Mouse (Mus musculus): Measurements from ENCODE around the gene Txn2. TPM values are rescaled to one million over a fixed set of nuclear protein-coding genes. Genes with fewer than 3 reads are reported as not detected.

Txn2 gene
- total and polyA plus RNA-seq, 3 experiments, result 260 to 403 (median 299) TPM

DNA sequence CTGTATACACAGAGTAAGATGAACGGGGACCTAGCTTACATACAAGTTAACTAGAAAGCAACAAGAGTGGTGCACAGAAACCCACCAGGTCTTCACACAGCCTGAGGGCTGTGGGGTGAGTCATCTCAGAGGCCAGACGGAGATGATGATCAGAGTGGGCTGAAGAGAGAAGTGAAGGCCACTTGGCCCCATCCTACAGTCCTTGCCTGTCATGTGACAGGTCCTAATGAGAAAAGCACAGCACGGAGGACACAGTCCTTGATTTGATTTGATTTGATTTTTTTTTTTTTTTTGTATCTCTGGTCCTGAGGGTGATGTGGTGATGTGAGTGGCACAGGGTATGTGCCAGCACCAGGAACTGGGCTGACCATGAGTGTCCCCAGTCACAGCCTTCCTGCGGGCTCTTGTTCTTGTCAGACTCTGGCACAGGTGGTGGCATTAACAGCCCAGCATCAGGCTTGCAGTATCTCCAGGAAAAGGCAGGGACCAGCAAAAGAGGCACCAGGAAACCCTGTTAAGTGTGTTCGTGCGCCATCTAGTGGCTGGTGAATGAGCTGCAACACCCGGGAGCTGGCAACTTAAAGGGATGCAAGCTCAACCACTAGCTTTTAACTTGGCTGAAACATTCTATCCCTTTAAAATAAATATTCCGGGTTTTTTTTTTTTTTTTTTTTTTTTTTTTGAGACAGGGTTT lies 11.8 kb downstream of the Txn2 start:
- no peak overlapping the region for H3K27ac ChIP-seq
- H3K4me1 ChIP-seq (ENCODE audit: control insufficient read depth, insufficient read depth, low read length), result peaks cover 12% of the 10 kb centered on the region
- no peak for TF ChIP-seq POLR2A (IDR thresholded peaks at IDR 0.05; ENCODE audit: insufficient read depth, low read depth, low read length)
- peak; percentile 83; the same call in 1 of the 2 replicates for TF ChIP-seq EP300 (IDR thresholded peaks at IDR 0.05; ENCODE audit: insufficient read depth, low read depth, low read length)
- TF ChIP-seq CTCF (IDR thresholded peaks at IDR 0.05), result peak; percentile 88
- 27% methylated on average over 8 of the region's 8 CpGs for WGBS
- intact Hi-C loops (cut with DNase I), result loop anchor here (1.0 to 5.0 kb wide), 4 partner anchors 120 to 155 kb away; no protein-coding TSS in a partner anchor
- no peaks in the 10 kb centered on the region for H3K27me3 ChIP-seq (ENCODE audit: control insufficient read depth, insufficient read depth, low read length)
- peak; percentile 87 to 91 for DNase-seq
- H3K9ac ChIP-seq (ENCODE audit: low read depth, low read length), result no peak overlapping the region
- peaks cover 2% of the 10 kb centered on the region; the same call in 1 of the 2 replicates for H3K36me3 ChIP-seq (ENCODE audit: control insufficient read depth, insufficient read depth, low read length)
- no peaks in the 10 kb centered on the region for H3K79me2 ChIP-seq (replicated peaks; ENCODE audit: control insufficient read depth, insufficient read depth, low read length)
- no peak overlapping the region for H3K4me3 ChIP-seq

DNA sequence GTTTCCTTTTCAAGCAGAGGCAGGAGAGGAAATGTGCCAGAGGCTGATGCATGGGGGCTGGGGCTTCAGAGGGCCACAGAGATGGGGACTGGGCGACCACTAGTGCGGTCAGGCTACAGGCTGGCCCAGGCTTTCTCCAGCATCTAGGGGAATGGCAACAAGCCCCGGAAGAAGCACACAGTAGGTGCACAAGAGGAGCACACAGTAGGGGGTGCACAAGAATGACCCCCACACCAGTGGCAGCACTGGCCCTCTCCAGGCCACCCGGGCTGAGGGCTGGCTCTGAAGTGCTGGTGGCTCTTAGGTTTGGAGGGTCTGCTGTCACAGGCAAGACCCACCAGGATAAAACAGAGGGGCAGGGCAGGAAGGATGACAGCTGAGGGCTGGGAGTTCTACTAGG lies 13.5 kb downstream of the Txn2 start:
- Histone ChIP-seq H3K9ac (ENCODE audit: low read depth, low read length) (no peak overlapping the region), H3K27ac (no peak overlapping the region), H3K79me2 (replicated peaks; ENCODE audit: control insufficient read depth, insufficient read depth, low read length) (no peaks in the 10 kb centered on the region), H3K27me3 (ENCODE audit: control insufficient read depth, insufficient read depth, low read length) (no peaks in the 10 kb centered on the region), H3K4me1 (ENCODE audit: control insufficient read depth, insufficient read depth, low read length) (peaks cover 22% of the 10 kb centered on the region), H3K4me3 (no peak overlapping the region), H3K36me3 (ENCODE audit: control insufficient read depth, insufficient read depth, low read length) (peaks cover 2% of the 10 kb centered on the region; the same call in 1 of the 2 replicates)
- DNase-seq, result no peak
- 96% methylated on average over 4 of the region's 4 CpGs for WGBS
- TF ChIP-seq EP300 (IDR thresholded peaks at IDR 0.05; ENCODE audit: insufficient read depth, low read depth, low read length), result no peak
- TF ChIP-seq POLR2A (IDR thresholded peaks at IDR 0.05; ENCODE audit: insufficient read depth, low read depth, low read length), result no peak
- TF ChIP-seq CTCF (IDR thresholded peaks at IDR 0.05), result no peak
- intact Hi-C loops (cut with DNase I), result loop anchor here (5.0 kb wide), 2 partner anchors 118 to 153 kb away; no protein-coding TSS in a partner anchor

DNA sequence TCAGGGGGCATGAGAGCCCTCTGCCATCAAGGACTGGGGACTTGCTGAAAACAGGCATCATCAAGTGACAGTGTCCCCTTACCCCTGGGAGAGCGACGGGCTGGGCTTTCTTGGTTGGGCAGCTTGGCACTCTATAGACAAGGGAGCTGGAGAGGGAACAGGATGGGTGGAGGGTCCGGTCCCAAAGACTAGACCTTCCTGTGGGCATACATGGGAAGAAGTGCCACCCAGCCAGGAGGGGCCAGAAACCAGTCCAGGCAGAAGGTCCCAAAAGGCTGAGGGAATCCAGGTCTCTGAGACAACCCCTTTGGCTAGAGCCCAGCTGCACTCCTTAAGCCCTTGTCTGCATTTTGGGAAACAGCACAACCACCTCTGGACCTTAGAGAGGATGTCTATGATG lies 14.3 kb downstream of the Txn2 start:
- peaks cover 19% of the 10 kb centered on the region for H3K4me1 ChIP-seq (ENCODE audit: control insufficient read depth, insufficient read depth, low read length)
- TF ChIP-seq EP300 (IDR thresholded peaks at IDR 0.05; ENCODE audit: insufficient read depth, low read depth, low read length), result no peak
- TF ChIP-seq POLR2A (IDR thresholded peaks at IDR 0.05; ENCODE audit: insufficient read depth, low read depth, low read length), result no peak
- no peak for TF ChIP-seq CTCF (IDR thresholded peaks at IDR 0.05)
- H3K27me3 ChIP-seq (ENCODE audit: control insufficient read depth, insufficient read depth, low read length), result no peaks in the 10 kb centered on the region
- intact Hi-C loops (cut with DNase I), result loop anchor here (5.0 kb wide), 2 partner anchors 57 to 77 kb away; no protein-coding TSS in a partner anchor
- WGBS, result 86% methylated on average over 3 of the region's 3 CpGs
- H3K4me3 ChIP-seq, result no peak overlapping the region
- no peak overlapping the region for H3K27ac ChIP-seq
- H3K36me3 ChIP-seq (ENCODE audit: control insufficient read depth, insufficient read depth, low read length), result no peaks in the 10 kb centered on the region
- no peak for DNase-seq
- H3K9ac ChIP-seq (ENCODE audit: low read depth, low read length), result no peak overlapping the region
- H3K79me2 ChIP-seq (replicated peaks; ENCODE audit: control insufficient read depth, insufficient read depth, low read length), result no peaks in the 10 kb centered on the region

DNA sequence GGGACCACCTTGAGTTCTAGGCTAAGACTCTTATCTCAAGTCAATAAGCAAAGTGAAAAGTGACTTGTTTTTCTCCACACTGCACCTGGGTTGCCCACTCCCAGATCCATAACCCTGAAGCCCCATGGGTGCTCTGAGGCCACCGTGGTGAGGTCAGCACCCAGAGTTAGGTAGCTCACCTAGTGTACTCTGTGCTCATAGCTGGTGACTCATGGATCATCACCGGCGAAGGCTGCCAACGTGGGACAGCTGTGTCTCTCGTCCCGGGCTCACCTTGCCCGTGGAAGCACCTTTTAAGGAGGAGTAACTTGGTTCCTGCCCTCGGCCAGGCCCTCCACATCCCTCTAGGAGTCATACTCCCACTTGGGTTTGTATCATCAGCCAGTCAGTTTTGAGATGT lies 15.8 kb downstream of the Txn2 start:
- Histone ChIP-seq H3K4me1 (ENCODE audit: control insufficient read depth, insufficient read depth, low read length) (peaks cover 18% of the 10 kb centered on the region), H3K27ac (peak overlapping the region; percentile 81), H3K4me3 (no peak overlapping the region), H3K36me3 (ENCODE audit: control insufficient read depth, insufficient read depth, low read length) (no peaks in the 10 kb centered on the region), H3K9ac (ENCODE audit: low read depth, low read length) (no peak overlapping the region), H3K27me3 (ENCODE audit: control insufficient read depth, insufficient read depth, low read length) (no peaks in the 10 kb centered on the region), H3K79me2 (replicated peaks; ENCODE audit: control insufficient read depth, insufficient read depth, low read length) (no peaks in the 10 kb centered on the region)
- intact Hi-C loops (cut with DNase I), result loop anchor here (5.0 kb wide), 2 partner anchors 56 to 76 kb away; no protein-coding TSS in a partner anchor
- no peak for DNase-seq
- 67% methylated on average over 8 of the region's 8 CpGs for WGBS
- TF ChIP-seq EP300 (IDR thresholded peaks at IDR 0.05; ENCODE audit: insufficient read depth, low read depth, low read length), result no peak
- no peak for TF ChIP-seq POLR2A (IDR thresholded peaks at IDR 0.05; ENCODE audit: insufficient read depth, low read depth, low read length)
- no peak for TF ChIP-seq CTCF (IDR thresholded peaks at IDR 0.05)

GRCm38 (mm10) chr15:77912585-77912984 lies 16.2 kb downstream of the Txn2 start:
- WGBS, result 56% methylated on average over 7 of the region's 7 CpGs
- intact Hi-C loops (cut with DNase I), result loop anchor here (5.0 kb wide), 2 partner anchors 55 to 75 kb away; no protein-coding TSS in a partner anchor
- no peak for DNase-seq

DNA sequence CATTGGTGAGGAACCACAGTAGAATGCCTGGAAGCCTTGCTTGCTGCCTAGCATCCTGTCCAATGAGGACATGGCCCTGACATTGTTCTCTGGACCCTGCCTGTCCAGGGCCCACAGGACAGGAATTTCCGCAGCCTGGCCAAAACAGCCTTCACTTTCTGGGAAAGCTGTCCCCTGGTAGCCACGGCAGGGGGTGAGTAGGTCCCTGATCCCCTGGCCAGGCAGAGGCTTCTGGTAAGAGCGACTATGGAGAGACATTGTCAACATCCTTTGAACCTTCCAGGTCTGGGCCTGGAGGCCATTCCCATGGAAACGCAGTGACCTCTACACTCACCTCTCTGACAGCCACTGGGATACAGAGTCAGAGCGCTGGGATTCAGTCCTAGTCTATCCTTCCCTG lies 16.8 kb downstream of the Txn2 start:
- intact Hi-C loops (cut with DNase I), result loop anchor here (5.0 kb wide), 2 partner anchors 55 to 75 kb away; no protein-coding TSS in a partner anchor
- WGBS, result 53% methylated on average over 5 of the region's 5 CpGs
- no peak overlapping the region for H3K4me3 ChIP-seq
- H3K27ac ChIP-seq, result peak overlapping the region; percentile 81
- TF ChIP-seq EP300 (IDR thresholded peaks at IDR 0.05; ENCODE audit: insufficient read depth, low read depth, low read length) (peak; percentile 78), CTCF (IDR thresholded peaks at IDR 0.05) (no peak), POLR2A (IDR thresholded peaks at IDR 0.05; ENCODE audit: insufficient read depth, low read depth, low read length) (0 out of 2 replicates have a peak, but pooled peaks have one; percentile 44)
- H3K4me1 ChIP-seq (ENCODE audit: control insufficient read depth, insufficient read depth, low read length), result peaks cover 18% of the 10 kb centered on the region
- H3K36me3 ChIP-seq (ENCODE audit: control insufficient read depth, insufficient read depth, low read length), result no peaks in the 10 kb centered on the region
- H3K27me3 ChIP-seq (ENCODE audit: control insufficient read depth, insufficient read depth, low read length), result no peaks in the 10 kb centered on the region
- no peaks in the 10 kb centered on the region for H3K79me2 ChIP-seq (replicated peaks; ENCODE audit: control insufficient read depth, insufficient read depth, low read length)
- peak; percentile 55 to 60 for DNase-seq
- H3K9ac ChIP-seq (ENCODE audit: low read depth, low read length), result no peak overlapping the region

More at GRCm38 (mm10) chr15:77912585-77912984, 16.2 kb downstream of the Txn2 start:
- no peaks in the 10 kb centered on the region for H3K36me3 ChIP-seq (ENCODE audit: control insufficient read depth, insufficient read depth, low read length)
- no peak for TF ChIP-seq POLR2A (IDR thresholded peaks at IDR 0.05; ENCODE audit: insufficient read depth, low read depth, low read length)
- no peak for TF ChIP-seq CTCF (IDR thresholded peaks at IDR 0.05)
- TF ChIP-seq EP300 (IDR thresholded peaks at IDR 0.05; ENCODE audit: insufficient read depth, low read depth, low read length), result no peak
- no peaks in the 10 kb centered on the region for H3K79me2 ChIP-seq (replicated peaks; ENCODE audit: control insufficient read depth, insufficient read depth, low read length)
- no peak overlapping the region for H3K4me3 ChIP-seq
- H3K4me1 ChIP-seq (ENCODE audit: control insufficient read depth, insufficient read depth, low read length), result peaks cover 18% of the 10 kb centered on the region
- peak overlapping the region; percentile 81 for H3K27ac ChIP-seq
- H3K9ac ChIP-seq (ENCODE audit: low read depth, low read length), result no peak overlapping the region
- no peaks in the 10 kb centered on the region for H3K27me3 ChIP-seq (ENCODE audit: control insufficient read depth, insufficient read depth, low read length)

Measured in heart, adult 2 months (tissue).